Mouse (Mus musculus): ENCODE results near the gene Cd79a. TPM values are rescaled to one million over a fixed set of nuclear protein-coding genes. Genes with fewer than 3 reads are reported as not detected.

Cd79a gene
- 11.7 and 31.8 TPM in 2 replicates for polyA plus RNA-seq (2012)

DNA sequence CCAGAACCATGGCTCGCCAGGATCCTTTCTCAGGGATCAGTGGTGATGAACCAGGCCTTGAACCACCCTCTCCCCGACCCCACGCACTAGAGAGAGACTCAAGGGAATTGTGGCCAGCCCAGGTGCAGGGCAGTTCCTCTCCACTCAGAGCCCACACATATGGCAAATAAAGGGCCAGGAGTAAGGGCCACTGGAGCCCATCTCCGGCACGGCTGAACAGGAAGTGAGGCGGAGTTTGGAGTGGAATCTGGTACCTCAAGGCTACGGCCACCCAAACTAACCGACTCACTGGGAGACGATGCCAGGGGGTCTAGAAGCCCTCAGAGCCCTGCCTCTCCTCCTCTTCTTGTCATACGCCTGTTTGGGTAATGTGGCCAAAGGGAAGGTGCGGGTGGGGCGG is at the start of gene Cd79a:
Gene Cd79a (plus strand): TSS at position 158 of the 400 bp plus-strand sequence.

DNA sequence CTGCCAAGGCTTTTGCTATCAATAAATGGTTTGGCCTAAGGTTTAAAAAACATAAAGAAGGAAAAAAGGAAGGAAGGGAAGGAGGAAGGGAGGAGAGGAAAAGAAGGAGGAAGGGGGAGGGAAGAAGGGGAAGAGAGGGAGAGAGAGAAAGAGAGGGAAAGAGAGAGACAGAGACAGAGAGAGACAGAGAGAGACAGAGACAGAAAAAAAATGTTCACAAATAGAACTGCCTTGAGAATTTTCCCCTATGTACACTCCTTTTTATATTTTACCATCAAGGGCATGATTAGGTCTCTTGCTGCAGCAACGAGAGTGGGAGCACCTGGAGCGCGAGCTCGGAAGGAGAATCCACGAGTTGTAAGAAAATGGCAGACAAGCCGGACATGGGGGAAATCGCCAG is 35.3 kb upstream of the Cd79a start, which contains the start of gene Gm9844:
Gene Gm9844 (plus strand): TSS at position 301 of the 400 bp plus-strand sequence.

DNA sequence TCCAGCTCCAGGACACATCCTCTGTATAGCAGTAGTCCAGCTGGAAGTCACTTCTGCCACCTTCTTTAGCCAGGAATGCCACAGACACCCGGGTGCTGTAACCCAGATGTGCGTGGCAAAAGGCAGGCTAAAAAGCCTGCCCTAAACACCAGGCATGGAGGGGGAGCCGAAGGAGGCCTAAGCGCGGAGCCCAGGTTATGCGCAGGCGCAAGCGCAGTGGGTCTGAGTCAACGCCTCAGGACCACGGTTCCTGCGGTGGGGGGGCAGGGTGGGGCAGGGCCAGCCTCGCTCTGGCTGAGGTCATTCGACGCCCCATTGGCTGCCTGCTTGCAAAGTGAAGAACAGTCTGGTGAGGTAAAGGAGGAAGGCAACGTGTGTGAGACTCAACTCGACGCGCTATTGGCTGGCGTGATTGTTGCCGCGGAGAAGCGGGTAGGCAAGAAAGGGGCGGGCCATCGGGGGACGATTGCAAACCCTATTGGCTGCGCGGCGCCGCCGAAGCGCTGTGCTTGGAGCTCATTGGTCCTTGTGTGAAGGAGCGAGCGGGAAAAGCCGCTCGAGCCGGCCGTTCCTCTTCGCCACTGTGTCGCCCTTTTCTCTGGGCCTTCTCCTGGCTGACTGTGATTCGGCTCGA is 27.5 kb upstream of the Cd79a start, which contains the start of the genes Lypd4 and Dmrtc2:
Gene Lypd4 (minus strand): TSS at position 410 of the 634 bp plus-strand sequence.
Gene Dmrtc2 (plus strand): TSS at position 526 of the 634 bp plus-strand sequence.

DNA sequence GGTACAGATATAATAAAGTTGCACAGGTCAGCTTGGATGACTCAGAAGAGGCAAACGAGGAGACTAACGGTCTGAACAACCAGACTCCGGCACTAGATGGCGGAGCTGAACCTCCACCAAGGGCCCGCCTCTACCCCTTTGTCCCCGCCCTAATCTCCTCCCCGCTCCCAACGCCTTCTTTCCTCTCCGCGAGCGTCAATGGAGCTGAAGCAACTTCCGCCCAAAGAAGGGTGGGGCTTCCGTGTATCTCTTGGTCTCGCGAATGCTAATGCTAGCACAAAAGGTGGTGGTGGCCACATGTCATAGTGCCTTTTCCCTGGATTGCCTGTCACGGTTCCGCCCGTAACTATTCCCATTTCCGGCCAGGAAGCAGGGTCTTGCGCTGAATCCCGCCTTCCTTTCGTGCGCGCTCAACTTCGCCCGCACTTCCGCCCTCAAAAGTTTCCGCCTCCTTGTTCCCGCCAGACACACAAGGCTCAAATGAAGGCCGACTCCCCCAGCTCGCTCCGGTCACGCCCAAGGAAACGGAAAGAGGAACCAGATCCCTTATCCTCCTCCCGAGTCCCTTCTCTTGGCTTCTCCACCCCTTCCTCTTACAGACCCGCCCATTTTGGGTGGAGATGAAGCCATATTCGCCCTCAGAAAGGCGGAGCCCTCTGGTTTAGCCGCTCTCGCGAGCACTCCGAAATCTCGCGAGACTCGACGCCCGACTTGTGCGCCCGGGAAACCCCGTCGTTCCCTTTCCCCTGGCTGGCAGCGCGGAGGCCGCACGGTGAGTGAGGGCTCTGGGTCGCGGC is 13.1 kb upstream of the Cd79a start, which contains the start of gene Rps19:
Gene Rps19 (plus strand): TSS at position 476 of the 797 bp plus-strand sequence.

DNA sequence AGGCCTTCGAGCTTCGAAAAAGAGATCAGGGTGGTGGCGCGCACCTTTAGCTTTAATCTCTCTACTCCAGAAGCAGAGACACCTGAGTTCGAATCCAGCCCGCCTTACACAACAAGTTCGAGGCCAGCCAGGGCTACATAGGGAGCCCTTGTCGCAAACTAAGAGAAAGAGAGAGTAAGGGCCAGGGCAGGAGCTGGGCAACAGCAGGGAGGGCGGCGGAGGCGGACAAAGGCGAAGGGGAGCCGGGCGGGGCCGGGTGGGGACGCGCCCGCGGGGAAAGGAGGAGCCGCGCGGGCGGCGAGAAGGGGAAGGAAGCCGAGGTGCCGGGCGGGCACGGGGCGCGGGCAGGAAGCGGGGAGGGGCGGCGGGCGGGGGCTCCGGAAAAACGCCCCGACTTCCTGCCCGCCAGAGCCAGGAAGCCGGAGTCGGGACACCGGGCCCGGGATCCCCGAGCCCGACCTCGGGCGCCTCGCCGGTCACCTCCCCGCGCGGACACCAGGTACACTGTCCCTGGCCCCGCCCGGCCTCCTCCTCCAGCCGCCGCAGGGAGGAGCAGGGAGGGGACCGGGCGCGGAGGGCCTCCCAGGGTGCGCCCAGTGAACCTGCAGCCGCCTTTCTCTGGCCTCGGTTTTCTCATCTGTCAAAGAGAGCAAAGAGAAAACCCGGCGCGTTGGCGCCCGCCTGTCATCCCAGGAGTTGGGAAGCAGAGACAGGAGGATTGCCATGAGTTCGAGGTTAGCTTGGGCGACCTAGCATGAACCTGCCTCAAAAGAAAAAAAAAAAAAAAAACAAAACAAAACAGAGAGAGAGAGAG is 5.7 kb downstream of the Cd79a start, which contains the start of gene Arhgef1:
Gene Arhgef1 (plus strand): TSS at position 283 of the 814 bp plus-strand sequence.

DNA sequence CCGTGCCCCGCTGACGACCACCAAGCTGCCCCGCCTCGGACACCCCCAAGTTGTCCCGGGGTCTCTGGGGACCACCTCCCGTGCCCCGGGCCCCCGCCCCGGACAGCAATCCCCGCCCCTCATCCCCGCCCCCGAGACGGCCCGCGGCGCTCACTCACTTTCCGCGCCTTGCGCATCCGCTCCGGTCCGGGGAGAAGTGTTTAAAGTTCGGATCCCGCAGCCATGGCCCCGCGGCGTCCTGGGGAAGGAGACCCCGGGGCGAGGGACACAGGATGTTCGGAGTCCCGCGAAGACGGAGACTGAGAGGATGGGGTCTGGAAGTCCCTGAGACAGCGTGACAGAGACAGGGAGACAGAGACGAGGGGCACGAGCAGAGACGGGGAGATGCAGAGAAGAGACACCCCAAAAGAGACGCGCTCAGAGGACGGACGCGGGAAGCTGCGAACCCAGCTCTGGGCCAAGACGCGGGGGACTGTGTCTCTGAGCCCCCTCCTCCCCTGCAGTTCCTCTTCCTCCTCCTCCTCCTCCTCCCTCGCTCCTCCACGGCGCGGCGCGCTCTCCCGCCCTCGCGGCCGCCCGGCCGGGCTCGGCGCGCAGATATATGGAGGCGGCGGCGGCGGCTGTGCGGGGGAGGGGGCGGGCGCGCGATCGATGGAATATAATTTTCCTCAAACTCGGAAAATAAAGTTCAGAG is 47.2 kb downstream of the Cd79a start, which contains the start of gene Gm4881:
Gene Gm4881 (minus strand): TSS at position 238 of the 694 bp plus-strand sequence.

Other genes with a start within 250 kb of the Cd79a start
- gene Tex101, start 220.7 kb upstream of the Cd79a start, polyA plus RNA-seq (2012): not detected in 2 replicates
- gene BC049730, start 188.1 kb upstream of the Cd79a start, polyA plus RNA-seq (2012): not detected in 2 replicates
- not detected in 2 replicates for gene Gm4763, start 170.5 kb upstream of the Cd79a start, polyA plus RNA-seq (2012)
- 52.7 and 64.3 TPM in 2 replicates for gene Cd177, start 137.1 kb upstream of the Cd79a start, polyA plus RNA-seq (2012)
- 0.59 TPM in 1 of 2 replicates, not detected in the other for gene Ceacam10, start 120.2 kb upstream of the Cd79a start, polyA plus RNA-seq (2012)
- 30.6 and 98.7 TPM in 2 replicates for gene Gm9844, start 35.2 kb upstream of the Cd79a start, polyA plus RNA-seq (2012)
- not detected in 2 replicates for gene Lypd4, start 27.4 kb upstream of the Cd79a start, polyA plus RNA-seq (2012)
- not detected in 2 replicates for gene Dmrtc2, start 27.3 kb upstream of the Cd79a start, polyA plus RNA-seq (2012)
- 3,485 and 4,048 TPM in 2 replicates for gene Rps19, start 13.0 kb upstream of the Cd79a start, polyA plus RNA-seq (2012)
- 592 and 679 TPM in 2 replicates for gene Arhgef1, start 5.5 kb downstream of the Cd79a start, polyA plus RNA-seq (2012)
- not detected in 2 replicates for gene Gm4881, start 47.1 kb downstream of the Cd79a start, polyA plus RNA-seq (2012)
- 296 and 340 TPM in 2 replicates for gene Rabac1, start 75.4 kb downstream of the Cd79a start, polyA plus RNA-seq (2012)
- gene Atp1a3, start 108.6 kb downstream of the Cd79a start, polyA plus RNA-seq (2012): 78.9 and 103 TPM in 2 replicates
- 18.8 and 31.7 TPM in 2 replicates for gene Grik5, start 175.0 kb downstream of the Cd79a start, polyA plus RNA-seq (2012)
- gene Zfp574, start 175.2 kb downstream of the Cd79a start, polyA plus RNA-seq (2012): 45.8 and 46.8 TPM in 2 replicates